In genomic region chr6:30372627-30373369, GRCm38 (mm10) we compare ENCODE assay signal across 23 mouse cellular contexts. TPM values are rescaled to one million over a fixed set of nuclear protein-coding genes. Genes with fewer than 3 reads are reported as not detected.
DNase-seq lines count a peak whose midpoint lies in the region; TF ChIP-seq lines count a peak whose summit lies in the region.
"Had no signal": no experiment of that assay in that cellular context is flagged by ENCODE, and none has a peak within 500 bp of the region (broad histone marks: within the 10 kb centered on the region; RNA-seq: fewer than 3 reads in every experiment).

No protein-coding gene starts in this region.

- H3K27ac ChIP-seq in gastrocnemius, adult 2 months = peak overlapping the region; percentile 81
- peak overlapping the region; percentile 81 for H3K27ac ChIP-seq in heart, adult 2 months
- H3K27ac ChIP-seq: forebrain, embryonic 10.5 days; forebrain, embryonic 13.5 days; heart, embryonic 10.5 days; heart, embryonic 13.5 days; hindbrain, embryonic 12.5 days; hindbrain, embryonic 15.5 days had no signal

- TF ChIP-seq CTCF in gastrocnemius, adult 2 months (IDR thresholded peaks at IDR 0.05) = no peak
- no peak for TF ChIP-seq CTCF in heart, adult 2 months (IDR thresholded peaks at IDR 0.05)

- no peaks in the 10 kb centered on the region for H3K79me2 ChIP-seq in heart, adult 2 months (replicated peaks; ENCODE audit: control insufficient read depth, insufficient read depth, low read length)

- H3K4me1 ChIP-seq in heart, adult 2 months (ENCODE audit: control insufficient read depth, insufficient read depth, low read length) = peaks cover 23% of the 10 kb centered on the region
- H3K4me1 ChIP-seq: forebrain, embryonic 10.5 days; hindbrain, embryonic 15.5 days had no signal

- TF ChIP-seq POLR2A in heart, adult 2 months (IDR thresholded peaks at IDR 0.05; ENCODE audit: insufficient read depth, low read depth, low read length) = no peak

- H3K9ac ChIP-seq in heart, adult 2 months (ENCODE audit: low read depth, low read length) = no peak overlapping the region
- H3K9ac ChIP-seq: forebrain, embryonic 13.5 days; heart, embryonic 13.5 days; hindbrain, embryonic 12.5 days; hindbrain, embryonic 15.5 days had no signal

- no peaks in the 10 kb centered on the region for H3K27me3 ChIP-seq in heart, adult 2 months (ENCODE audit: control insufficient read depth, insufficient read depth, low read length)
- H3K27me3 ChIP-seq: CH12.LX; forebrain, embryonic 13.5 days; heart, embryonic 13.5 days; hindbrain, embryonic 12.5 days; hindbrain, embryonic 15.5 days; Patski had no signal

- H3K36me3 ChIP-seq in heart, adult 2 months (ENCODE audit: control insufficient read depth, insufficient read depth, low read length) = peaks cover 37% of the 10 kb centered on the region

- no peak for DNase-seq in gastrocnemius, adult 2 months
- no peak for DNase-seq in gastrocnemius, postnatal 10 days
- peak in 1 of 2 experiments; percentile 29 for DNase-seq in heart, adult 2 months
- DNase-seq in heart, postnatal 14 days = no peak
- DNase-seq in right cerebral cortex, postnatal 25 days = peak; percentile 22
- DNase-seq in right cerebral cortex, postnatal 4 days = no peak
- no peak for DNase-seq in spleen, adult 12 weeks (ENCODE audit: low spot score)
- DNase-seq: adrenal gland, postnatal 10 days; adrenal gland, postnatal 36 days; B cell, adult 2 months; cerebellum, adult 11-12 months; cerebellum, adult 8-10 months; cerebellum, postnatal 10 days; cerebellum, postnatal 36 days; gastrocnemius, postnatal 36 days had no signal

- H3K4me3 ChIP-seq in gastrocnemius, adult 2 months = no peak overlapping the region
- no peak overlapping the region for H3K4me3 ChIP-seq in heart, adult 2 months
- H3K4me3 ChIP-seq: forebrain, embryonic 10.5 days; forebrain, embryonic 13.5 days; heart, embryonic 10.5 days; heart, embryonic 13.5 days; hindbrain, embryonic 12.5 days; hindbrain, embryonic 15.5 days had no signal

- intact Hi-C loops in gastrocnemius, adult 2 months (cut with DNase I) = no loop called here
- intact Hi-C loops in heart, adult 2 months (cut with DNase I) = no loop called here
- intact Hi-C loops in heart, postnatal 14 days (cut with DNase I) = no loop called here

- TF ChIP-seq EP300 in heart, adult 2 months (IDR thresholded peaks at IDR 0.05; ENCODE audit: insufficient read depth, low read depth, low read length) = no peak

- 70% methylated on average over 17 of the region's 17 CpGs for WGBS in heart, adult 2 months

RNA-seq across cellular contexts. Expression of gene Zc3hc1, which starts 18.0 kb away (rescaled TPM):
- 10 to 100 TPM; 15.5 to 19.3 TPM for total RNA-seq in gastrocnemius, adult 2 months (2021)
- 10 to 100 TPM; 15.8 to 19.4 TPM for total RNA-seq in gastrocnemius, postnatal 10 days (2021)
- total RNA-seq in heart, adult 2 months (2021) = 10 to 100 TPM; 16.0 to 16.2 TPM
- polyA plus RNA-seq in heart, adult 2 months (2012; rRNA removed) = 13.4 and 15.1 TPM in 2 replicates
- 10 to 100 TPM; 15.5 to 17.2 TPM for total RNA-seq in heart, postnatal 14 days (2021)

RNA-seq across cellular contexts. Expression of gene Klhdc10, which starts 28.9 kb away (rescaled TPM):
- 10 to 100 TPM; 35.8 to 44.4 TPM for total RNA-seq in gastrocnemius, adult 2 months (2021)
- 10 to 100 TPM; 52.8 to 54.8 TPM for total RNA-seq in gastrocnemius, postnatal 10 days (2021)
- 10 to 100 TPM; 47.4 to 52.0 TPM for total RNA-seq in heart, adult 2 months (2021)
- polyA plus RNA-seq in heart, adult 2 months (2012; rRNA removed) = 19.4 and 41.4 TPM in 2 replicates
- total RNA-seq in heart, postnatal 14 days (2021) = 10 to 100 TPM; 58.4 to 60.8 TPM
